Mouse (Mus musculus) heart, adult 2 months (tissue): ENCODE measurements around the gene Sebox. TPM values are rescaled to one million over a fixed set of nuclear protein-coding genes. Genes with fewer than 3 reads are reported as not detected.

Experiments used
- DNase-seq, 2 experiments: peaks; one replicate each; pipeline ENCODE4 v3.0.0; 2021
- H3K27ac ChIP-seq: fragments of 200-600 bp; 2 replicates; pipeline ENCODE4 v1.8.1; 2022
- H3K27me3 ChIP-seq: fragments of 200-500 bp; 2 replicates; pipeline ENCODE4 v1.6.1; 2012; ENCODE audit warnings: mild to moderate bottlenecking, low read length, inconsistent platforms, mixed read lengths; ENCODE audit not compliant: control insufficient read depth, insufficient read depth
- H3K36me3 ChIP-seq: fragments of 200-500 bp; 2 replicates; pipeline ENCODE4 v1.6.1; 2012; ENCODE audit warnings: low read length, inconsistent platforms; ENCODE audit not compliant: control insufficient read depth, insufficient read depth
- H3K4me1 ChIP-seq: fragments of 200-500 bp; 2 replicates; pipeline ENCODE4 v1.6.1; 2011; ENCODE audit warnings: low read length; ENCODE audit not compliant: control insufficient read depth, insufficient read depth
- H3K4me3 ChIP-seq: fragments of 200-600 bp; 2 replicates; pipeline ENCODE4 v1.8.1; 2022
- H3K79me2 ChIP-seq: fragments of 200-500 bp; replicated peaks from 2 replicates; pipeline ENCODE4 v1.6.1; 2012; ENCODE audit warnings: mild to moderate bottlenecking, inconsistent platforms, low read length, moderate library complexity, mixed read lengths; ENCODE audit not compliant: control insufficient read depth, insufficient read depth
- H3K9ac ChIP-seq: fragments of 200-500 bp; 2 replicates; pipeline ENCODE4 v1.6.1; 2012; ENCODE audit warnings: low read depth, mild to moderate bottlenecking, control low read depth, inconsistent platforms, low read length, mixed read lengths
- CTCF ChIP-seq: fragments of 200-600 bp; IDR thresholded peaks from 2 replicates; pipeline ENCODE4 v1.8.1; 2022; ENCODE audit warnings: antibody characterized with exemption, mild to moderate bottlenecking, moderate library complexity
- EP300 ChIP-seq: fragments of 200-500 bp; IDR thresholded peaks from 2 replicates; pipeline ENCODE4 v1.6.1; 2011; ENCODE audit warnings: low read depth, low read length, control low read depth; ENCODE audit not compliant: insufficient read depth
- POLR2A ChIP-seq: fragments of 200-500 bp; IDR thresholded peaks from 2 replicates; pipeline ENCODE4 v1.6.1; 2011; ENCODE audit warnings: mild to moderate bottlenecking, low read depth, low read length, control low read depth; ENCODE audit not compliant: insufficient read depth
- WGBS: fragments of 180-500 bp; shearing (Covaris S2); methylation state at CpG from one replicate; pipeline ENCODE4 v1.1.7; 2018; 5-methylcytosine and 5-hydroxymethylcytosine counted together
- intact Hi-C: fragments of 180-260 bp; cut with DNase I; formaldehyde crosslinking; loops from one replicate; pipeline ENCODE4 v1.15.1; 2025
- polyA plus RNA-seq: library from polyadenylated mRNA; depleted of rRNA; stranded (reverse); fragments of >200 nt; gene quantifications from 2 replicates; pipeline ENCODE4 v1.2.3, GENCODE M21; 2012
- total RNA-seq, 2 experiments: library from RNA; stranded (reverse); gene quantifications; 2 replicates each; pipeline ENCODE4 v1.2.3; 2021

Sebox gene
- total and polyA plus RNA-seq, 3 experiments: not detected

DNA sequence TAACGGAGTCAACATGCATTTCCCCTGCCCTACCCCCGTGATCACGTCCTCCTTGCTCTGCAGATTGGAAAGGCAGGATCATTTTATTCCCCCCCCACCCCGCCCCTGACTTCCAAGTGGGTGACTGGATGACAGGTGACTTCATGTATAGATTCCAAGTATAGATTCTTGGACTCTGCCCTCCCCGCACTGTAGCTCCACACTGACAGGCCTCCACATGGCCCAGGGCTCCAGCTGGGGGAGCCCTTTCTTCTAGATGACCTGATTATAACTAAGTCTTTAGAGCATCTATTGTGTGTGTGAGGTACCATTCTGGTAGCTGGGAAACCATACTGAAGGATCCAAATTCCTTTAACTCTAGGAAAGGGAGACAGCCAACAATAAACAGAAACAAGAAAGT, 40.6 kb upstream of the Sebox start:
- H3K9ac ChIP-seq: no peak overlapping the region
- 92% methylated on average over 5 of the region's 5 CpGs for WGBS
- no peak overlapping the region for H3K27ac ChIP-seq
- no peak overlapping the region for H3K4me3 ChIP-seq
- TF ChIP-seq EP300 (no peak), POLR2A (no peak)
- no peaks in the 10 kb centered on the region for H3K27me3 ChIP-seq
- DNase-seq: no peak
- H3K79me2 ChIP-seq: no peaks in the 10 kb centered on the region
- H3K36me3 ChIP-seq: no peaks in the 10 kb centered on the region
- peaks cover 2% of the 10 kb centered on the region; the same call in 1 of the 2 replicates for H3K4me1 ChIP-seq
- intact Hi-C loops: no loop called here

GRCm38 (mm10) chr11:78463286-78464036, 39.8 kb upstream of the Sebox start:
- H3K36me3 ChIP-seq: no peaks in the 10 kb centered on the region
- H3K4me1 ChIP-seq: peaks cover 2% of the 10 kb centered on the region; the same call in 1 of the 2 replicates
- intact Hi-C loops: no loop called here
- H3K27ac ChIP-seq: no peak overlapping the region
- no peak for TF ChIP-seq EP300
- TF ChIP-seq CTCF: no peak
- TF ChIP-seq POLR2A: no peak
- no peaks in the 10 kb centered on the region for H3K27me3 ChIP-seq
- H3K4me3 ChIP-seq: no peak overlapping the region
- whole genome bisulfite sequencing: 36% methylated on average over 13 of the region's 13 CpGs
- no peak for DNase-seq
- H3K79me2 ChIP-seq: no peaks in the 10 kb centered on the region
- H3K9ac ChIP-seq: no peak overlapping the region

DNA sequence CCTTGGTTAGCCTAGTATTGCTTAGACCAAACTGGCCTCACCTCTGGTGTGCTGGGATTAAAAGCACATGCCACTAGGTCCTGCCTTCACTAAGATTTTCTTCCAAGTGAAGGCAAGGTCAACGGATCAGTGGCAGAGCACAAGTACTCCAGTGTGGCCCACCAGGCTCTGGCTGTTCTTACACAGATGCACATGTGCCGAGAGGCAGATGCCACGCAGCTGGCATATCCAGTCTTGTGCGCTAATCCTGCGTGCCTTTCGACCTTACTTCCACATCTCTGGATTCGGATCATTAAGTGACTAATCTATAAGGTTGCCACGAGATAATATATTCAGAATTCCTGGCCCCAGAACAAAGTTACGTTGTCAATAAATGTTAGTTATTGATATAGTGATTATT, 38.1 kb upstream of the Sebox start:
- H3K9ac ChIP-seq: no peak overlapping the region
- no peaks in the 10 kb centered on the region for H3K27me3 ChIP-seq
- intact Hi-C loops: no loop called here
- H3K4me1 ChIP-seq: peaks cover 2% of the 10 kb centered on the region; the same call in 1 of the 2 replicates
- no peak overlapping the region for H3K27ac ChIP-seq
- H3K36me3 ChIP-seq: no peaks in the 10 kb centered on the region
- no peaks in the 10 kb centered on the region for H3K79me2 ChIP-seq
- WGBS: 52% methylated on average over 9 of the region's 9 CpGs
- no peak for TF ChIP-seq POLR2A
- H3K4me3 ChIP-seq: peak overlapping the region; percentile 82
- no peak for DNase-seq

DNA sequence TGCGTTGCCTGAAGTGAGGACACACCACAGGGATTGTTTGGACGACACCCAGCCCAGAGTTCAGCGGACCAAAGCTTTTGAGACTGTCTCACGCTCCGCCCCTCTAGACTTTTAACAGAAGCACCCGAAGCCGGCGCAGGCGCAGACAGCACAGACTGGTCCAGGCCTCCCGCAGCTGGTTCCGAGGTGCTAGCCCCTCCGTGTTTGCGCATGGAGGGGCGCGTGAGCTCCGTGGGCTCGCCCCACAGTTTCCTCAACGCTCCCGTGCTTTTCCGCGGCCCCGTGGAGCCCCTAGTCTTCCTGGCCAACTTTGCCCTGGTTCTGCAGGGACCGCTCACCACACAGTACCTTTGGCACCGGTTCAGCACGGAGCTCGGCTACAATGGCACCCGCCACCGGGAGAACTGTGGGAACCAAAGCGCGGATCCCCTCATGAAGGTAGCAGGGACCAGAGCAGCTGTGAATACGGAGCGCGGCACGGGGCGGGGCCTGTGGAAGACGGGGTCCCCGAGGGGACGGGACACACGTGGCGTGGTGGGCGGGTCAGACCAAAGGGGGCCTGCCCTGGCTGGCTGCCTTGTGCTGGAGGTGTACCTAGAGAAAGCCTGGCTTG, 37.6 kb upstream of the Sebox start, which contains the start of gene Slc46a1:
Gene Slc46a1, plus strand, starts transcription at position 130 of the 613 bp plus-strand sequence.
- H3K4me1 ChIP-seq: peaks cover 2% of the 10 kb centered on the region; the same call in 1 of the 2 replicates
- H3K9ac ChIP-seq: peak within 1 kb of the TSS; percentile 83
- DNase-seq: peak; percentile 86 to 87
- WGBS: under 1% methylated on average over 41 of the region's 41 CpGs
- TF ChIP-seq CTCF: no peak
- TF ChIP-seq EP300: no peak
- TF ChIP-seq POLR2A: no peak
- intact Hi-C loops: no loop called here
- H3K27ac ChIP-seq: peak within 1 kb of the TSS; percentile 65
- no peaks in the 10 kb centered on the region for H3K36me3 ChIP-seq
- H3K4me3 ChIP-seq: peak within 1 kb of the TSS; percentile 82
- no peaks in the 10 kb centered on the region for H3K79me2 ChIP-seq
- no peaks in the 10 kb centered on the region for H3K27me3 ChIP-seq

DNA sequence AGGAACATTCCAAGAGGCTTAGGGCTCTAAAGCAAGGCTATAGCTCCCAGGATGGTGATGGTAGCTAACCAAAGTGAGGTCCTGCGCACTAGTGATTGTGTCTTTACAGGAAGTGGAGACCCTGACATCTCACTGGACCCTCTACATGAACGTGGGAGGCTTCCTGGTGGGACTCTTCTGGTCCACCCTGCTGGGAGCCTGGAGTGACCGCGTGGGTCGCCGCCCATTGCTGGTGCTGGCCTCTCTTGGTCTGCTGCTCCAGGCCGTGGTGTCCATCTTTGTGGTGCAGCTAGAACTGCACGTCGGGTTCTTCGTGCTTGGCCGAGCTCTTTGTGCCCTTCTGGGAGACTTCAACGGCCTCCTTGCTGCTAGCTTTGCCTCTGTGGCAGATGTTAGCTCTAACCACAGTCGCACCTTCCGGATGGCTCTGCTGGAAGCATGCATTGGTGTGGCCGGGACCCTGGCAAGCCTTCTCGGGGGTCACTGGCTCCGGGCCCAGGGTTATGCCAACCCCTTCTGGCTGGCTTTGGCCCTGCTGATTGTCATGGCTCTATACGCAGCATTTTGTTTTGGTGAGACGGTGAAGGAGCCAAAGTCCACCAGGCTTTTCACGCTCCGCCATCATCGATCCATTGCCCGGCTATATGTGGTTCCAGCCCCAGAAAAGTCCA, 36.9 kb upstream of the Sebox start:
- Histone ChIP-seq H3K4me1 (peaks cover 2% of the 10 kb centered on the region; the same call in 1 of the 2 replicates), H3K36me3 (no peaks in the 10 kb centered on the region), H3K27me3 (no peaks in the 10 kb centered on the region), H3K4me3 (peak overlapping the region; percentile 82), H3K79me2 (no peaks in the 10 kb centered on the region), H3K27ac (no peak overlapping the region), H3K9ac (no peak overlapping the region)
- no peak for TF ChIP-seq EP300
- no peak for TF ChIP-seq POLR2A
- no peak for TF ChIP-seq CTCF
- intact Hi-C loops: no loop called here
- WGBS: 73% methylated on average over 23 of the region's 23 CpGs
- no peak for DNase-seq

DNA sequence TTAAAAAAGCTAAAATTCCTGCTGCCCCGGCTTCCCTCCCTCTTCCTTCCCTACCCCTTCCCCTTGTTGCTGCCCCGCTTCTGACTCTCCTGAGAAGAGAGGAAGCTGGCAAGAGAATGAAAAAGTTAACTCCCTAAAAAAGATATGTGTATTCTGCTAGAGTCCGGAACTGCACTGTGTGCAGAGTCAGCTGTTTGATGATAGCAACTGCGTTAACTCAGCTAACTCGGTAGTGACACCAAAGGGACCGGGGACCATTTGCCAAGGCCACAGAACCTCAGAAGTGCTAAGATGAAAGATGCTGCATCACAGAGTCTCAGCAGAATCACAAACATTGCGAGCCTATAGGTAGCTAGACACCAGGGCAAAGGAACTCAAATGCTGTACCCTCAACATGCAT, 35.7 kb upstream of the Sebox start:
- Histone ChIP-seq H3K9ac (no peak overlapping the region), H3K36me3 (no peaks in the 10 kb centered on the region), H3K79me2 (no peaks in the 10 kb centered on the region), H3K27me3 (no peaks in the 10 kb centered on the region), H3K27ac (no peak overlapping the region), H3K4me1 (peaks cover 2% of the 10 kb centered on the region; the same call in 1 of the 2 replicates), H3K4me3 (no peak overlapping the region)
- TF ChIP-seq EP300: no peak
- TF ChIP-seq CTCF: no peak
- TF ChIP-seq POLR2A: no peak
- intact Hi-C loops: no loop called here
- DNase-seq: no peak
- 43% methylated on average over 7 of the region's 7 CpGs for WGBS
